Mouse (Mus musculus) testis, adult 2 months (tissue): ENCODE data around the gene Kcnip1. TPM values are rescaled to one million over a fixed set of nuclear protein-coding genes. Genes with fewer than 3 reads are reported as not detected.

ENCODE experiments used
- H3K27ac ChIP-seq: fragments of 200-500 bp; 2 replicates; pipeline ENCODE4 v1.5.1; 2012; ENCODE audit warnings: low read depth, low read length; ENCODE audit not compliant: control insufficient read depth, insufficient read depth
- H3K27me3 ChIP-seq: fragments of 200-500 bp; 2 replicates; pipeline ENCODE4 v1.6.1; 2012; ENCODE audit warnings: mild to moderate bottlenecking, low read length, moderate library complexity; ENCODE audit not compliant: control insufficient read depth, insufficient read depth
- H3K36me3 ChIP-seq: fragments of 200-500 bp; 2 replicates; pipeline ENCODE4 v1.6.1; 2012; ENCODE audit warnings: mild to moderate bottlenecking, low read length; ENCODE audit not compliant: control insufficient read depth, insufficient read depth
- H3K4me1 ChIP-seq: fragments of 200-500 bp; 2 replicates; pipeline ENCODE4 v1.6.1; 2012; ENCODE audit warnings: low read length; ENCODE audit not compliant: control insufficient read depth, insufficient read depth
- H3K4me3 ChIP-seq: fragments of 200-500 bp; 2 replicates; pipeline ENCODE4 v1.5.1; 2012; ENCODE audit warnings: low read depth, mild to moderate bottlenecking, low read length, moderate library complexity, mixed read lengths; ENCODE audit not compliant: control insufficient read depth
- CTCF ChIP-seq: fragments of 200-500 bp; IDR thresholded peaks from 2 replicates; pipeline ENCODE4 v1.5.1; 2012; ENCODE audit warnings: low read depth, mild to moderate bottlenecking, inconsistent platforms, low read length, moderate library complexity; ENCODE audit not compliant: control insufficient read depth, insufficient read depth, insufficient replicate concordance
- POLR2A ChIP-seq: fragments of 200-500 bp; IDR thresholded peaks from 2 replicates; pipeline ENCODE4 v1.6.1; 2012; ENCODE audit warnings: low read depth, mild to moderate bottlenecking, inconsistent platforms, low read length, moderate library complexity; ENCODE audit not compliant: control insufficient read depth
- polyA plus RNA-seq: library from polyadenylated mRNA; depleted of rRNA; stranded (reverse); fragments of >200 nt; gene quantifications from 2 replicates; pipeline ENCODE4 v1.2.3, GENCODE M21; 2012

The Kcnip1 gene
- polyA plus RNA-seq, 1 experiment: 1.6 TPM

DNA sequence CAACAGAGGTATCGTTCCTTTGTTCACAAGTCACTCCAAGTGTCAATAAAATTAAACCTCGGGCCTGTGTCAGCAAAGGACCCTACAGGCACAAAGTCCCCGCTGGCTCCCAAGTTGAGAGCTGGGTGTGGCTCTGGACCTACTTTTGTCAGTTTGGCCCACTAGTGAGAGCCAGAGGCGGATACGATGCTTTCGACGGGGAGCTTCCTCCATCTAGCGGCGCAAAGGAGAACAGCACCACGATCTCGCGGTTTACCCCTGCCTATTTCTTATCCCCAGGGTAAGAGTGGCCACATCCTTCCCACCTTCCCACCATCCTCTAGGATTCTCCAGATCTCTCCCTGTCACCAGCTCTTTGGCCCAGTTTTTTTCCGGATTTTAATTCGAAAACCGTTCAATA, 378.7 kb downstream of the Kcnip1 start:
- H3K4me3 ChIP-seq: no peak overlapping the region
- no peaks in the 10 kb centered on the region for H3K36me3 ChIP-seq
- H3K27ac ChIP-seq: no peak overlapping the region
- peaks cover 3% of the 10 kb centered on the region for H3K4me1 ChIP-seq
- no peaks in the 10 kb centered on the region for H3K27me3 ChIP-seq
- no peak for TF ChIP-seq POLR2A
- peak; percentile 94 for TF ChIP-seq CTCF

- H3K36me3 ChIP-seq: no peaks in the 10 kb centered on the region
- no peak for TF ChIP-seq POLR2A
- TF ChIP-seq CTCF: no peak
- H3K27me3 ChIP-seq: no peaks in the 10 kb centered on the region
- no peaks in the 10 kb centered on the region for H3K4me1 ChIP-seq
- H3K4me3 ChIP-seq: no peak overlapping the region
- no peak overlapping the region for H3K27ac ChIP-seq
Measured at GRCm38 (mm10) chr11:33607784-33608183, 385.2 kb downstream of the Kcnip1 start.

DNA sequence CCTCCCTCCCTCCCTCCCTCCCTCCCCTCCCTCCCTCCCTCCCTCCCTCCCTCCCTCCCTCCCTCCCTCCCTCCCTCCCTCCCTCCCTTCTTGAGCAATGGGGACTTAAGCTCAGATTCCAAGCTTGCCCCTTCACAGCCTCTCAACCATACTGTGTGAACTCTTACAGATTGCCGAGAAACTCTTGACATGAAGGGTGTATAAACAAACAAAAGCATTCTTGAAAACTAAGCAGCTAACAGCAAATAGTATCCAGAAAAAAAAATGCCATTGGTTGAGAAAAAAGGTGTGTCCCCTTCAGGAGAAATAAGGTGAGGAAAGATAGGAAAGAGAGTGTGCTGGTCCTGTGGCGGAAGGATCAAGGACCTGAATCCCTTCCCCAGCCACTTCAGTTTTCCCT, 389.8 kb downstream of the Kcnip1 start:
- Histone ChIP-seq H3K4me3 (no peak overlapping the region), H3K27me3 (no peaks in the 10 kb centered on the region), H3K4me1 (no peaks in the 10 kb centered on the region), H3K27ac (no peak overlapping the region), H3K36me3 (no peaks in the 10 kb centered on the region)
- no peak for TF ChIP-seq CTCF
- TF ChIP-seq POLR2A: no peak

GRCm38 (mm10) chr11:33598986-33599385, 394.0 kb downstream of the Kcnip1 start, which contains the start of gene D130052B06Rik:
TSS of gene D130052B06Rik (plus strand) at chr11:33599302.
- no peak within 1 kb of the TSS for H3K27ac ChIP-seq
- H3K4me3 ChIP-seq: no peak within 1 kb of the TSS
- H3K4me1 ChIP-seq: no peaks in the 10 kb centered on the region; the same call in 1 of the 2 replicates
- TF ChIP-seq POLR2A (no peak), CTCF (no peak)
- no peaks in the 10 kb centered on the region for H3K36me3 ChIP-seq
- H3K27me3 ChIP-seq: no peaks in the 10 kb centered on the region

GRCm38 (mm10) chr11:33596655-33597054, 396.3 kb downstream of the Kcnip1 start:
- Histone ChIP-seq H3K27ac (no peak overlapping the region), H3K27me3 (no peaks in the 10 kb centered on the region), H3K4me1 (no peaks in the 10 kb centered on the region; the same call in 1 of the 2 replicates), H3K36me3 (no peaks in the 10 kb centered on the region), H3K4me3 (no peak overlapping the region)
- TF ChIP-seq POLR2A (no peak), CTCF (no peak)

- no peaks in the 10 kb centered on the region; the same call in 1 of the 2 replicates for H3K4me1 ChIP-seq
Measured at GRCm38 (mm10) chr11:33592826-33593225, 400.1 kb downstream of the Kcnip1 start.

DNA sequence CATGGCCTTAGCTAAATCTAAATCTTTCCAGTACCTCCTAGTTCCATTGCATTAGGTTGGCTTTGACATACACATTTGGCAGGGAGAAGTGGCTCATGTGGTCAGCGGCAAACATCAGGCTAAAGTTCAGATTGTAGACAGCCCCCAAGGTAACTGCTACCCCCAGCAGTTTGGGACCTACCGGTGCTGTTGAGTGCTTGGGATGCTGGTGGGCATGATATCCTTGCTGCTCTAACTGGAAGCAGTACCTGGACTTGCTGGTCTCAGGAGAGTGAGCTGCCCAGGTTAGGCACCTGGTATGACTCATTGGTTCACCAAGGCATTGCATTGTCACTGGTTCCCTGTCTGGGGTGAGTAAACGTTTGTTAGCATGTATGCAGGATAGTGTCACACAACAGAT, 402.2 kb downstream of the Kcnip1 start:
- Histone ChIP-seq H3K27ac (no peak overlapping the region), H3K4me3 (no peak overlapping the region), H3K36me3 (no peaks in the 10 kb centered on the region), H3K4me1 (no peaks in the 10 kb centered on the region; the same call in 1 of the 2 replicates), H3K27me3 (no peaks in the 10 kb centered on the region)
- no peak for TF ChIP-seq POLR2A
- no peak for TF ChIP-seq CTCF

More at GRCm38 (mm10) chr11:33592826-33593225, 400.1 kb downstream of the Kcnip1 start:
- H3K27me3 ChIP-seq: no peaks in the 10 kb centered on the region
- no peaks in the 10 kb centered on the region for H3K36me3 ChIP-seq
- TF ChIP-seq POLR2A (no peak), CTCF (no peak)
- H3K27ac ChIP-seq: no peak overlapping the region
- H3K4me3 ChIP-seq: no peak overlapping the region

- Histone ChIP-seq H3K36me3 (no peaks in the 10 kb centered on the region), H3K27ac (no peak overlapping the region), H3K4me1 (no peaks in the 10 kb centered on the region), H3K27me3 (no peaks in the 10 kb centered on the region), H3K4me3 (no peak overlapping the region)
- TF ChIP-seq CTCF: no peak
- TF ChIP-seq POLR2A: no peak
Measured at GRCm38 (mm10) chr11:33586614-33587013, 406.3 kb downstream of the Kcnip1 start.
